Mouse (Mus musculus): ENCODE results near the gene Ankrd49.

The Ankrd49 gene

GRCm38 (mm10) chr9:14740151-14740924 lies 44.3 kb downstream of the Ankrd49 start, which contains the start of gene Piwil4:
TSS of gene Piwil4 (minus strand) at chr9:14740733.
- DNase-seq: no peak

- no peak for DNase-seq
Measured at GRCm38 (mm10) chr9:14739498-14740150, 45.0 kb downstream of the Ankrd49 start.

- no peak for DNase-seq
Measured at GRCm38 (mm10) chr9:14730941-14731541, 53.6 kb downstream of the Ankrd49 start.
